Mouse (Mus musculus) induced T-regulatory cell, adult 2 months (primary cell): ENCODE data around the gene Orm2.

Experiments used
- DNase-seq: peaks from one replicate; pipeline ENCODE4 v3.0.0-alpha.2; 2012; ENCODE audit warnings: low read depth

Orm2 gene

GRCm38 (mm10) chr4:63405683-63406082, 43.4 kb downstream of the Orm2 start:
- peak; percentile 40 for DNase-seq

- no peak for DNase-seq
Measured at GRCm38 (mm10) chr4:63408247-63408646, 46.0 kb downstream of the Orm2 start.

- peak; percentile 87 for DNase-seq
Measured at GRCm38 (mm10) chr4:63408649-63409048, 46.4 kb downstream of the Orm2 start.

- DNase-seq: peak; percentile 79
Measured at GRCm38 (mm10) chr4:63409317-63409907, 47.2 kb downstream of the Orm2 start.

GRCm38 (mm10) chr4:63409908-63410582, 47.8 kb downstream of the Orm2 start:
- peak; percentile 92 for DNase-seq

GRCm38 (mm10) chr4:63410583-63410934, 48.3 kb downstream of the Orm2 start:
- DNase-seq: peak; percentile 98

- no peak for DNase-seq
Measured at GRCm38 (mm10) chr4:63411222-63411621, 49.0 kb downstream of the Orm2 start.

GRCm38 (mm10) chr4:63414951-63415350, 52.7 kb downstream of the Orm2 start:
- no peak for DNase-seq
